31 mouse cellular contexts compared by ENCODE assay signal in genomic region chr10:128414848-128415247, GRCm38 (mm10). TPM values are rescaled to one million over a fixed set of nuclear protein-coding genes. Genes with fewer than 3 reads are reported as not detected.
DNase-seq lines count a peak whose midpoint lies in the region; ATAC-seq and TF ChIP-seq lines count a peak whose summit lies in the region.
"Had no signal": no experiment of that assay in that cellular context is flagged by ENCODE, and none has a peak within 500 bp of the region (broad histone marks: within the 10 kb centered on the region; RNA-seq: fewer than 3 reads in every experiment).

No protein-coding gene starts in this region.

- no peak for DNase-seq in heart, postnatal 36 days
- DNase-seq in midbrain, embryonic 11.5 days (ENCODE audit: low spot score, missing footprints) = peak; percentile 23
- no peak for DNase-seq in cerebellum, postnatal 10 days
- DNase-seq: adrenal gland, postnatal 10 days; adrenal gland, postnatal 36 days; B cell, adult 2 months; cerebellum, adult 18-20 months; cerebellum, adult 9-10 months; cerebellum, postnatal 25 days; gastrocnemius, postnatal 10 days; gastrocnemius, postnatal 36 days; heart, postnatal 14 days had no signal

- no peak overlapping the region for H3K4me2 ChIP-seq in heart, embryonic 13.5 days
- no peak overlapping the region for H3K4me2 ChIP-seq in midbrain, embryonic 11.5 days
- no peak overlapping the region for H3K4me2 ChIP-seq in midbrain, embryonic 16.5 days (ENCODE audit: low read length)
- peak overlapping the region; percentile 93; the same call in 1 of the 2 replicates for H3K4me2 ChIP-seq in intestine, embryonic 15.5 days (replicated peaks)
- peak overlapping the region; percentile 45 for H3K4me2 ChIP-seq in intestine, postnatal 0 days (replicated peaks; ENCODE audit: low read depth)
- H3K4me2 ChIP-seq: embryonic facial prominence, embryonic 13.5 days; forebrain, embryonic 12.5 days; forebrain, embryonic 15.5 days; heart, embryonic 11.5 days; hindbrain, embryonic 12.5 days had no signal

- H3K27me3 ChIP-seq in heart, embryonic 13.5 days (replicated peaks) = no peaks in the 10 kb centered on the region
- no peaks in the 10 kb centered on the region for H3K27me3 ChIP-seq in midbrain, embryonic 11.5 days (ENCODE audit: control insufficient read depth, insufficient read depth, low read length)
- no peaks in the 10 kb centered on the region for H3K27me3 ChIP-seq in midbrain, embryonic 16.5 days (ENCODE audit: control insufficient read depth, insufficient read depth, low read depth, low read length)
- H3K27me3 ChIP-seq in intestine, embryonic 15.5 days (replicated peaks) = no peaks in the 10 kb centered on the region
- no peaks in the 10 kb centered on the region for H3K27me3 ChIP-seq in intestine, postnatal 0 days (replicated peaks; ENCODE audit: control insufficient read depth, insufficient read depth, low read length)
- H3K27me3 ChIP-seq: CH12.LX; embryonic facial prominence, embryonic 13.5 days; forebrain, embryonic 12.5 days; forebrain, embryonic 15.5 days; hindbrain, embryonic 12.5 days; Patski had no signal

- H3K9me3 ChIP-seq in heart, embryonic 13.5 days = no peaks in the 10 kb centered on the region
- no peaks in the 10 kb centered on the region for H3K9me3 ChIP-seq in midbrain, embryonic 11.5 days (ENCODE audit: control insufficient read depth, low read length)
- H3K9me3 ChIP-seq in midbrain, embryonic 16.5 days (replicated peaks; ENCODE audit: control insufficient read depth, low read length, poor library complexity, severe bottlenecking) = no peaks in the 10 kb centered on the region
- no peaks in the 10 kb centered on the region for H3K9me3 ChIP-seq in intestine, embryonic 15.5 days
- H3K9me3 ChIP-seq in intestine, postnatal 0 days (ENCODE audit: control insufficient read depth) = no peaks in the 10 kb centered on the region
- H3K9me3 ChIP-seq: embryonic facial prominence, embryonic 13.5 days; forebrain, embryonic 12.5 days; forebrain, embryonic 15.5 days; G1E; hindbrain, embryonic 12.5 days had no signal

- 70% methylated on average over 5 of the region's 5 CpGs for WGBS in heart, embryonic 13.5 days
- 90% methylated on average over 5 of the region's 5 CpGs for WGBS in midbrain, embryonic 11.5 days
- 87% methylated on average over 5 of the region's 5 CpGs for WGBS in midbrain, embryonic 16.5 days
- 78% methylated on average over 5 of the region's 5 CpGs for WGBS in intestine, embryonic 15.5 days
- WGBS in intestine, postnatal 0 days = 40% methylated on average over 5 of the region's 5 CpGs

- H3K9ac ChIP-seq in heart, embryonic 13.5 days = peak overlapping the region; percentile 37; the same call in 1 of the 2 replicates
- no peak overlapping the region for H3K9ac ChIP-seq in midbrain, embryonic 11.5 days (ENCODE audit: low read length)
- H3K9ac ChIP-seq in midbrain, embryonic 16.5 days (ENCODE audit: low read depth, low read length) = no peak overlapping the region
- no peak overlapping the region for H3K9ac ChIP-seq in intestine, embryonic 15.5 days
- H3K9ac ChIP-seq in intestine, postnatal 0 days (ENCODE audit: low read depth, low read length) = no peak overlapping the region; the same call in 1 of the 2 replicates
- H3K9ac ChIP-seq: forebrain, embryonic 12.5 days; forebrain, embryonic 15.5 days; hindbrain, embryonic 12.5 days had no signal

- no peak for TF ChIP-seq CTCF in intestine, postnatal 0 days (IDR thresholded peaks at IDR 0.05; ENCODE audit: low read depth)

- peaks cover 66% of the 10 kb centered on the region for H3K36me3 ChIP-seq in heart, embryonic 13.5 days
- peaks cover 7% of the 10 kb centered on the region; the same call in 1 of the 2 replicates for H3K36me3 ChIP-seq in midbrain, embryonic 11.5 days (ENCODE audit: control insufficient read depth, insufficient read depth, low read length)
- H3K36me3 ChIP-seq in midbrain, embryonic 16.5 days (ENCODE audit: control insufficient read depth, insufficient read depth, low read length) = peaks cover 12% of the 10 kb centered on the region
- peaks cover 21% of the 10 kb centered on the region for H3K36me3 ChIP-seq in intestine, embryonic 15.5 days
- H3K36me3 ChIP-seq in intestine, postnatal 0 days (ENCODE audit: control insufficient read depth, insufficient read depth) = peaks cover 36% of the 10 kb centered on the region

- intact Hi-C loops in heart, postnatal 36 days (cut with DNase I) = loop anchor here (5.0 kb wide), 1 partner anchor 132 kb away; the partner anchor contains the start of genes Rpl41 and Zc3h10

- H3K4me1 ChIP-seq in heart, embryonic 13.5 days = peaks cover 41% of the 10 kb centered on the region
- H3K4me1 ChIP-seq in midbrain, embryonic 11.5 days (ENCODE audit: control insufficient read depth, insufficient read depth, low read length) = peaks cover 19% of the 10 kb centered on the region
- H3K4me1 ChIP-seq in midbrain, embryonic 16.5 days (ENCODE audit: control insufficient read depth, insufficient read depth, low read length) = peaks cover 28% of the 10 kb centered on the region
- H3K4me1 ChIP-seq in intestine, embryonic 15.5 days (replicated peaks) = peaks cover 31% of the 10 kb centered on the region
- peaks cover 4% of the 10 kb centered on the region; the same call in 1 of the 2 replicates for H3K4me1 ChIP-seq in intestine, postnatal 0 days (replicated peaks; ENCODE audit: control insufficient read depth, insufficient read depth, low read length)

- H3K27ac ChIP-seq in heart, embryonic 13.5 days (replicated peaks) = no peak overlapping the region
- H3K27ac ChIP-seq in midbrain, embryonic 11.5 days (ENCODE audit: low read depth, low read length) = no peak overlapping the region
- H3K27ac ChIP-seq in midbrain, embryonic 16.5 days (ENCODE audit: low read length) = no peak overlapping the region
- peak overlapping the region; percentile 80 for H3K27ac ChIP-seq in intestine, embryonic 15.5 days
- H3K27ac ChIP-seq in intestine, postnatal 0 days (ENCODE audit: low read depth, low read length) = peak overlapping the region; percentile 74
- H3K27ac ChIP-seq: embryonic facial prominence, embryonic 13.5 days; forebrain, embryonic 12.5 days; forebrain, embryonic 15.5 days; hindbrain, embryonic 12.5 days; hindbrain, postnatal 0 days had no signal

- H3K4me3 ChIP-seq in heart, embryonic 13.5 days = no peak overlapping the region
- H3K4me3 ChIP-seq in midbrain, embryonic 11.5 days (ENCODE audit: low read depth, low read length) = no peak overlapping the region
- no peak overlapping the region for H3K4me3 ChIP-seq in midbrain, embryonic 16.5 days (ENCODE audit: low read depth, low read length)
- H3K4me3 ChIP-seq in intestine, embryonic 15.5 days (replicated peaks) = no peak overlapping the region
- H3K4me3 ChIP-seq in intestine, postnatal 0 days (ENCODE audit: low read depth, low read length) = no peak overlapping the region
- H3K4me3 ChIP-seq: embryonic facial prominence, embryonic 13.5 days; erythroblast, embryonic 14.5 days; forebrain, embryonic 12.5 days; forebrain, embryonic 15.5 days; hindbrain, embryonic 12.5 days had no signal

- ATAC-seq in heart, embryonic 13.5 days (ENCODE audit: extremely low read depth, insufficient number of reproducible peaks, low FRiP score, low TSS enrichment) = no peak
- ATAC-seq in midbrain, embryonic 11.5 days (ENCODE audit: low FRiP score) = no peak
- no peak for ATAC-seq in midbrain, embryonic 16.5 days
- peak; percentile 35 for ATAC-seq in intestine, embryonic 15.5 days
- ATAC-seq in intestine, postnatal 0 days = peak; percentile 63
- ATAC-seq: forebrain, embryonic 15.5 days; hindbrain, postnatal 0 days; inflammation-experienced regulatory T-cells, adult 6 months; Patski had no signal

RNA-seq across cellular contexts. Expression of gene Rnf41, which starts 3.4 kb away (rescaled TPM):
- 26.8 and 27.0 TPM in 2 replicates for polyA plus RNA-seq in heart, embryonic 13.5 days (2015; fragmentation: Nextera tagmentation; extraction: Ambion mirVana)
- 10 to 100 TPM; 16.3 to 18.3 TPM for total RNA-seq in heart, postnatal 36 days (2021)
- polyA plus RNA-seq in midbrain, embryonic 11.5 days (2014; fragmentation: Nextera tagmentation; extraction: Ambion mirVana) = 43.1 and 43.8 TPM in 2 replicates
- 105 and 108 TPM in 2 replicates for polyA plus RNA-seq in midbrain, embryonic 16.5 days (2015; fragmentation: Nextera tagmentation; extraction: Ambion mirVana)
- polyA plus RNA-seq in intestine, embryonic 15.5 days (2015; fragmentation: Nextera tagmentation; extraction: Ambion mirVana) = 36.6 and 37.5 TPM in 2 replicates
- 29.1 and 33.1 TPM in 2 replicates for polyA plus RNA-seq in intestine, postnatal 0 days (2015; fragmentation: Nextera tagmentation; extraction: Ambion mirVana)

RNA-seq across cellular contexts. Expression of gene Nabp2, which starts 3.6 kb away (rescaled TPM):
- polyA plus RNA-seq in heart, embryonic 13.5 days (2015; fragmentation: Nextera tagmentation; extraction: Ambion mirVana) = 58.0 and 63.9 TPM in 2 replicates
- total RNA-seq in heart, postnatal 36 days (2021) = 10 to 100 TPM; 44.6 to 49.6 TPM
- 131 and 154 TPM in 2 replicates for polyA plus RNA-seq in midbrain, embryonic 11.5 days (2014; fragmentation: Nextera tagmentation; extraction: Ambion mirVana)
- 141 and 150 TPM in 2 replicates for polyA plus RNA-seq in midbrain, embryonic 16.5 days (2015; fragmentation: Nextera tagmentation; extraction: Ambion mirVana)
- polyA plus RNA-seq in intestine, embryonic 15.5 days (2015; fragmentation: Nextera tagmentation; extraction: Ambion mirVana) = 87.9 and 97.1 TPM in 2 replicates
- polyA plus RNA-seq in intestine, postnatal 0 days (2015; fragmentation: Nextera tagmentation; extraction: Ambion mirVana) = 79.2 and 82.5 TPM in 2 replicates

RNA-seq across cellular contexts. Expression of gene Slc39a5, which starts 13.8 kb away (rescaled TPM):
- 0.12 and 1.5 TPM in 2 replicates for polyA plus RNA-seq in heart, embryonic 13.5 days (2015; fragmentation: Nextera tagmentation; extraction: Ambion mirVana)
- total RNA-seq in heart, postnatal 36 days (2021) = not detected
- polyA plus RNA-seq in midbrain, embryonic 11.5 days (2014; fragmentation: Nextera tagmentation; extraction: Ambion mirVana) = not detected in 2 replicates
- polyA plus RNA-seq in midbrain, embryonic 16.5 days (2015; fragmentation: Nextera tagmentation; extraction: Ambion mirVana) = 0.10 TPM in 1 of 2 replicates, not detected in the other
- polyA plus RNA-seq in intestine, embryonic 15.5 days (2015; fragmentation: Nextera tagmentation; extraction: Ambion mirVana) = 114 and 141 TPM in 2 replicates
- polyA plus RNA-seq in intestine, postnatal 0 days (2015; fragmentation: Nextera tagmentation; extraction: Ambion mirVana) = 109 and 114 TPM in 2 replicates
- total RNA-seq: adrenal gland, postnatal 36 days; CH12.LX; common myeloid progenitor, adult 5-6 weeks; G1E; gastrocnemius, postnatal 10 days; gastrocnemius, postnatal 36 days; granulocyte monocyte progenitor cell, adult 5-6 weeks; heart, adult 8-10 months; heart, postnatal 14 days; hematopoietic stem cell, adult 5-6 weeks had no signal
- polyA plus RNA-seq: forebrain, embryonic 12.5 days; G1E; inflammation-experienced regulatory T-cells, adult 6 months had no signal

RNA-seq across cellular contexts. Expression of gene Ankrd52, which starts 37.9 kb away (rescaled TPM):
- 8.8 and 9.4 TPM in 2 replicates for polyA plus RNA-seq in heart, embryonic 13.5 days (2015; fragmentation: Nextera tagmentation; extraction: Ambion mirVana)
- 10 to 100 TPM; 41.2 to 43.2 TPM for total RNA-seq in heart, postnatal 36 days (2021)
- 7.5 and 8.6 TPM in 2 replicates for polyA plus RNA-seq in midbrain, embryonic 11.5 days (2014; fragmentation: Nextera tagmentation; extraction: Ambion mirVana)
- polyA plus RNA-seq in midbrain, embryonic 16.5 days (2015; fragmentation: Nextera tagmentation; extraction: Ambion mirVana) = 9.9 and 13.6 TPM in 2 replicates
- 10.0 and 11.5 TPM in 2 replicates for polyA plus RNA-seq in intestine, embryonic 15.5 days (2015; fragmentation: Nextera tagmentation; extraction: Ambion mirVana)
- 4.0 and 4.9 TPM in 2 replicates for polyA plus RNA-seq in intestine, postnatal 0 days (2015; fragmentation: Nextera tagmentation; extraction: Ambion mirVana)

RNA-seq across cellular contexts. Expression of gene Smarcc2, which starts 44.2 kb away (rescaled TPM):
- polyA plus RNA-seq in heart, embryonic 13.5 days (2015; fragmentation: Nextera tagmentation; extraction: Ambion mirVana) = 55.2 and 57.1 TPM in 2 replicates
- total RNA-seq in heart, postnatal 36 days (2021) = 10 to 100 TPM; 79.8 to 82.7 TPM
- polyA plus RNA-seq in midbrain, embryonic 11.5 days (2014; fragmentation: Nextera tagmentation; extraction: Ambion mirVana) = 124 and 138 TPM in 2 replicates
- 185 and 195 TPM in 2 replicates for polyA plus RNA-seq in midbrain, embryonic 16.5 days (2015; fragmentation: Nextera tagmentation; extraction: Ambion mirVana)
- 62.5 TPM in 2 replicates for polyA plus RNA-seq in intestine, embryonic 15.5 days (2015; fragmentation: Nextera tagmentation; extraction: Ambion mirVana)
- polyA plus RNA-seq in intestine, postnatal 0 days (2015; fragmentation: Nextera tagmentation; extraction: Ambion mirVana) = 31.1 and 31.6 TPM in 2 replicates

Comparison
In these comparisons a context has a peak if more than half of its experiments do, and no peak if none do; other contexts are left out.
1. ATAC-seq: peak in intestine, embryonic 15.5 days (single experiment) and intestine, postnatal 0 days (single experiment); none in heart, embryonic 13.5 days (single experiment), midbrain, embryonic 11.5 days (single experiment) and midbrain, embryonic 16.5 days (single experiment).
2. H3K27ac ChIP-seq: peak in intestine, embryonic 15.5 days (single experiment) and intestine, postnatal 0 days (single experiment); none in heart, embryonic 13.5 days (single experiment), midbrain, embryonic 11.5 days (single experiment) and midbrain, embryonic 16.5 days (single experiment).
3. H3K4me2 ChIP-seq: peak in intestine, embryonic 15.5 days (single experiment) and intestine, postnatal 0 days (single experiment); none in heart, embryonic 13.5 days (single experiment), midbrain, embryonic 11.5 days (single experiment) and midbrain, embryonic 16.5 days (single experiment).
4. RNA of gene Slc39a5, which starts 13.8 kb away (polyA plus RNA-seq): 114 to 141 TPM in intestine, embryonic 15.5 days and 109 to 114 TPM in intestine, postnatal 0 days; 0.12 to 1.5 TPM in heart, embryonic 13.5 days, not detected in midbrain, embryonic 11.5 days and 0.10 TPM in midbrain, embryonic 16.5 days; every median in the first group is over 10 times any median in the second.